Mouse (Mus musculus) small intestine, adult 2 months (tissue): Measurements from ENCODE around the gene Itsn1. TPM values are rescaled to one million over a fixed set of nuclear protein-coding genes. Genes with fewer than 3 reads are reported as not detected.

ENCODE experiments used
- H3K27ac ChIP-seq: fragments of 200-500 bp; 2 replicates; pipeline ENCODE4 v1.5.1; 2012; ENCODE audit warnings: low read depth, low read length, control low read depth, inconsistent platforms; ENCODE audit not compliant: insufficient read depth
- H3K27me3 ChIP-seq: fragments of 200-500 bp; 2 replicates; pipeline ENCODE4 v1.6.1; 2012; ENCODE audit warnings: mild to moderate bottlenecking, moderate library complexity, low read length, inconsistent platforms; ENCODE audit not compliant: control insufficient read depth, insufficient read depth
- H3K36me3 ChIP-seq: fragments of 200-500 bp; 2 replicates; pipeline ENCODE4 v1.6.1; 2012; ENCODE audit warnings: mild to moderate bottlenecking, low read length, control low read depth, inconsistent platforms; ENCODE audit not compliant: control insufficient read depth, insufficient read depth
- H3K4me1 ChIP-seq: fragments of 200-500 bp; 2 replicates; pipeline ENCODE4 v1.6.1; 2012; ENCODE audit warnings: low read length, inconsistent platforms, mixed read lengths; ENCODE audit not compliant: control insufficient read depth, insufficient read depth, insufficient read length
- H3K4me3 ChIP-seq: fragments of 200-500 bp; 2 replicates; pipeline ENCODE4 v1.5.1; 2012; ENCODE audit warnings: low read depth, mild to moderate bottlenecking, control low read depth, inconsistent platforms, low read length, moderate library complexity
- CTCF ChIP-seq: fragments of 200-500 bp; IDR thresholded peaks from 2 replicates; pipeline ENCODE4 v1.5.1; 2012; ENCODE audit warnings: low read depth, mild to moderate bottlenecking, control low read depth, inconsistent platforms, low read length, moderate library complexity, mixed read lengths; ENCODE audit not compliant: insufficient replicate concordance, insufficient read length; ENCODE audit errors: extremely low read depth
- POLR2A ChIP-seq: fragments of 200-500 bp; IDR thresholded peaks from 2 replicates; pipeline ENCODE4 v1.6.1; 2012; ENCODE audit warnings: low read depth, mild to moderate bottlenecking, control low read depth, inconsistent platforms, low read length, moderate library complexity
- WGBS: fragments of 180-500 bp; shearing (Covaris S2); methylation state at CpG from one replicate; pipeline ENCODE4 v1.1.7; 2018; 5-methylcytosine and 5-hydroxymethylcytosine counted together
- polyA plus RNA-seq: library from polyadenylated mRNA; depleted of rRNA; stranded (reverse); fragments of >200 nt; gene quantifications from 2 replicates; pipeline ENCODE4 v1.2.3, GENCODE M21; 2012; rRNA removed

Itsn1 gene
- 6.8 and 15.6 TPM in 2 replicates for polyA plus RNA-seq

GRCm38 (mm10) chr16:91729066-91729482 lies at the start of gene Itsn1:
Itsn1 (plus strand) TSS chr16:91729281.
- peak within 1 kb of the TSS; percentile 87 for H3K27ac ChIP-seq

DNA sequence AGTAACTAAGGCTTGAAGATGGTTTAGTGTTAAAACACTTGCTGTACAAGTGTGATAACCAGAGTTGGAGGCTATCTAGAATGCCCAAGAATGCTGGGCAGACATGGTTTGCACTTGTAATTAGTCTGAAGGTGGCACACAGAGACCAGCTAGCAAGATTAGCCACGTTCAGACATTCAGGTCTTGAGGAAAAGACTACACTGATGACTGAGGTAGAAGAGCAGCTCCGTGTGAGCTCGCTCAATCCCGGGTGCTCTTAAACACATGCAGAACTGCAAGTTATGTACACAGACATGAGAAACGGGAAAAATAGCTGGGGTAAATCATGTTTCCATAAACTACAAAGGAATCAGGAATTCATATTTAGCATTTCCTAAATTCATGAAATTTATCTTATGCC lies 48.4 kb upstream of the Itsn1 start:
- WGBS, result 67% methylated on average over 5 of the region's 5 CpGs
- peaks cover 61% of the 10 kb centered on the region for H3K36me3 ChIP-seq
- TF ChIP-seq POLR2A (no peak), CTCF (no peak)
- peaks cover under 1% of the 10 kb centered on the region; the same call in 1 of the 2 replicates for H3K4me1 ChIP-seq
- H3K27me3 ChIP-seq, result no peaks in the 10 kb centered on the region
- H3K27ac ChIP-seq, result no peak overlapping the region
- H3K4me3 ChIP-seq, result no peak overlapping the region

More at GRCm38 (mm10) chr16:91729066-91729482, at the start of gene Itsn1:
- peak within 1 kb of the TSS; percentile 98 for H3K4me3 ChIP-seq
- H3K4me1 ChIP-seq, result peaks cover 7% of the 10 kb centered on the region
- no peaks in the 10 kb centered on the region for H3K36me3 ChIP-seq
- WGBS, result under 1% methylated on average over 33 of the region's 33 CpGs
- no peaks in the 10 kb centered on the region for H3K27me3 ChIP-seq
- TF ChIP-seq POLR2A (peak; percentile 87), CTCF (no peak)

DNA sequence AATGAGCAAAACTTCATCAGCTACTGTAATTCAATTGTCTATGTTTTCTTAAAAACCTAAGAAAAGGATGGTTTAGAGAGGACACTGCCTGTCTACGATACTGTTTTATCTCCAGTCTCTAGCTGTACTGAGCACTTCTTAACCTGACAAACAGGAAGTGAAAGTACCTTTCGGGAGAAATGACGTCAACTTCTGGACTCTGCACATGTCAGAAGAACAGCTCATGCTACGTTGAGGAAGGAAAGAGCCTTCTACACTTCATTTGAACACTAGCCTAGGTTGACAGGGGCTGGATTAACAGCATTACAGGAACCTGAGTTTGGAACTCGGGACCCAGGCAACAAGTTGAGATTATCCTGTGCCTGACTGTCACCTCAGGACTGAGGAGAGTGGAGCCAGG lies 43.6 kb upstream of the Itsn1 start:
- H3K4me3 ChIP-seq, result no peak overlapping the region
- no peaks in the 10 kb centered on the region for H3K27me3 ChIP-seq
- peak overlapping the region; percentile 60 for H3K27ac ChIP-seq
- TF ChIP-seq POLR2A (no peak), CTCF (no peak)
- 22% methylated on average over 5 of the region's 5 CpGs for WGBS
- peaks cover 29% of the 10 kb centered on the region for H3K36me3 ChIP-seq
- H3K4me1 ChIP-seq, result peaks cover 5% of the 10 kb centered on the region; the same call in 1 of the 2 replicates

- no peak for TF ChIP-seq CTCF
- TF ChIP-seq POLR2A, result no peak
- peaks cover 25% of the 10 kb centered on the region for H3K36me3 ChIP-seq
- no peak overlapping the region for H3K27ac ChIP-seq
- 69% methylated on average over 5 of the region's 5 CpGs for WGBS
- no peaks in the 10 kb centered on the region for H3K27me3 ChIP-seq
- H3K4me3 ChIP-seq, result no peak overlapping the region
- H3K4me1 ChIP-seq, result peaks cover 5% of the 10 kb centered on the region; the same call in 1 of the 2 replicates
Measured at GRCm38 (mm10) chr16:91686369-91686768, 42.7 kb upstream of the Itsn1 start.

GRCm38 (mm10) chr16:91688023-91688618 lies 41.0 kb upstream of the Itsn1 start:
- H3K27ac ChIP-seq, result peak overlapping the region; percentile 48; the same call in 1 of the 2 replicates
- 1% methylated on average over 49 of the region's 51 CpGs for WGBS

DNA sequence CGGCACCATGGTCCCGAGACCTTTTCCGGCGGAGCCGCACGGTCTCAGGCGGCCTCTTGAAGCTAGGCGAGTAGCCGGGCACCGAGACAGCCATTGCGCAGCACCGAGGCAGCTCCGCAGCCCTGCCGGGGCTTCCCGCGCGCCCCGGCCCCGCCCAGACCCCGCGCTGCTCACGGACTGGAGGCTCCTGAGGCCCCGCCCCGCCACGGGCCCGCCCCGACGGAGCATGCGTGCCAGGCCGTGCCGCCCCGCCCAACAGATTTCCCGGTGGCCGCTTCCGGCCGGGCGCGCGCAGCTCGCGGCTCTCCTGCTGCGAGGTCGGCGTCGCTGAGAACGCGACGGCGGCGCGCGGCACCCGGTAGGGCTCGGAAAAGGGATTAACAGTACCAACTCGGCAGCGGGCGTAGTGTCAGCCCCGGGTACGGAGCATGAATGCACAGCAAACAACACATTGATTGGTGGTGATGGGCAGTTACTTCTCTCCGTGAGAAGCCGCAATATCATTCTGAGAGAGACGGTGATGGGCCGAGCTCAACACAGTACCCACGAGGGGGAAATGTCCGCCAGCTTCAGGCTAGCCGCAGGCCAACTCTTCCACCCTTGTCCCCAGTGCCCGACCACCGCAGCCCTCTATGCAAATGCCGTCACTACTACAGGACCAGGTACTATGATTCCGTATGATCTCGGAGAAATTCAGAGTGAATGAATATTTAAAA lies 40.3 kb upstream of the Itsn1 start, which contains the start of gene Donson:
TSS of gene Donson (minus strand) at position 152 of the 716 bp plus-strand sequence.
- peak within 1 kb of the TSS; percentile 67 for H3K4me3 ChIP-seq
- H3K4me1 ChIP-seq, result peaks cover 5% of the 10 kb centered on the region; the same call in 1 of the 2 replicates
- H3K27me3 ChIP-seq, result no peaks in the 10 kb centered on the region
- H3K27ac ChIP-seq, result peak within 1 kb of the TSS; percentile 65
- WGBS, result under 1% methylated on average over 71 of the region's 71 CpGs
- peaks cover 8% of the 10 kb centered on the region for H3K36me3 ChIP-seq
- TF ChIP-seq POLR2A, result peak; percentile 79
- no peak for TF ChIP-seq CTCF

More at GRCm38 (mm10) chr16:91688023-91688618, 41.0 kb upstream of the Itsn1 start:
- Histone ChIP-seq H3K4me1 (peaks cover 5% of the 10 kb centered on the region; the same call in 1 of the 2 replicates), H3K4me3 (peak overlapping the region; percentile 67), H3K27me3 (no peaks in the 10 kb centered on the region), H3K36me3 (peaks cover 10% of the 10 kb centered on the region)
- TF ChIP-seq CTCF (no peak), POLR2A (no peak)

- Histone ChIP-seq H3K4me1 (peaks cover 5% of the 10 kb centered on the region; the same call in 1 of the 2 replicates), H3K27me3 (no peaks in the 10 kb centered on the region), H3K4me3 (no peak overlapping the region), H3K27ac (no peak overlapping the region), H3K36me3 (peaks cover 5% of the 10 kb centered on the region)
- WGBS, result 52% methylated on average over 7 of the region's 7 CpGs
- TF ChIP-seq POLR2A, result no peak
- no peak for TF ChIP-seq CTCF
Measured at GRCm38 (mm10) chr16:91689791-91690190, 39.3 kb upstream of the Itsn1 start.
